Mouse (Mus musculus): Measurements from ENCODE around the gene Msantd3.

The Msantd3 gene

DNA sequence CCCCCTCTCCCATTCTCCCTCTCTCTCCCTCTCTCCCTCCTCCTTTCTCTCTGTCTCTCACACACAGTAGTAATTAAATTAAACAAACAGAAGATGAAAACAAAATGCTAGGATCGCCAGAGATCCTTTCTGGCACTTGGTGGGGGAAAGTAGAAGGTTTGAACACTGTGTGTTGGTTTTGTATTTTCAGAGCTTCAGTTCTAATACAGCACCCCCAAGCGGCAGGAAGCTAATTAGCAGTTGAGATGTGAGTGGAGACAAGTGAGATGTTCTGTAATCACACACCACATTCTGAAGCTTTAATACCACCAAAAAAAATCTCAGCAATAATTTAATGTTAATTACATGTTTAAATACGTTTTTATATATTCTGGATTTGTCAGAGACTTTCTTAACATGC lies 16.0 kb downstream of the Msantd3 start:
- peak; percentile 19 for DNase-seq

DNA sequence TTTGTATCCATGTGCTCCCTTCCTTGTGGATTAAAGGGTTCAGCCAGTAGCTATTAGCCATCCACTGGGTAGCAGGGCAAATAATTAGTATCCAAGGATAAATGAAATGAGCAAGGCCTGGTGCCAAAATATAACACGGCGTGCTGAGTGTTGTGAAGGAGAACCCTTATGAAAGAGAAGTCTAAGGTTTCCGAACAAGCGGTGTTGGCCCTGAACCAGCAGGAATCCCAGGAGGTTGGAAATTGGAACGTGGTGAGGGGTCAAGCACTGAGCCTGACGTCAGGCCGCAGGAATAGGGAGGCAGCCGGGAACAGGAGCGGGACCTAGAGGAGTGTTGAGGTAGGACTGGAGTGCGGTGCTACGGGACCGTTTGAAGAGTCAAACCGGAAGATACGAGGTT lies 19.9 kb downstream of the Msantd3 start:
- DNase-seq = no peak

DNA sequence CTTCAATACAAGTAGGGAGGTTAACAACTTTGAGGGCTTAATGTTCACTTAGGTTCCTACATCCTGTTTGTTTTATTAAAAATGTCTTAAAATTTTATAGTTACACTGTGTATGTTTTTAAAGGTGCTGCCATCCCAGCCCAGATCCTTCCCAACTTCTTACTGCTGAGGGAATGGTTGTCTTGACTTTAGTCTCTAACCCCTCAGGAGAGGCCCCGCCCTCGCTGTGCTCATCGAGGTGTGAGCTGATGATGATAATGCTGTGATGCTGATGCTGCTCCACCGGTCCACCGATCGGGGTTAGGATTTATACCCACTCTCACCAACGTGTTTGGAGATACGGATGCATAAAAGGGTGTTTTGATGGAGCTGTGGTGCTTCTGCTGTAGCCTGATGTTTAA lies 22.1 kb downstream of the Msantd3 start:
- no peak for DNase-seq

DNA sequence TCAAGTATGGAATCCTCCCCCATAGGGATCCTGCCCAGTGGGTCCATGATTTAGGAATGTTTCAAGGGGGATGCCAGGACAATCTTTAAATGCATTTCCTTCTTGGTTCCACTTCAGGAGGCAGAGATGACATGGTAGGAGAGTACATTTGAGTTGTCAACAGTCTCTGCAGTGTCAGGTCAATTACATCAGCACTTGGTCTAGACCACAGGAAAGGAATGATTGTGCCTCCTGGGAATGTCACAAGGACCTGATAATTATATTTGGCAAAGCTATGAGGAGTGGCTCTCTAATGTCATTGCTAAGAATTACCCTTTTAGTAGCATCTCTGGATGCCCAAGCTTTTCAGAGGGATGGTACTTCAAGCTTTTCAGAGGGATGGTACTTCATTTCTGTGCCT lies 25.2 kb downstream of the Msantd3 start:
- DNase-seq = no peak

DNA sequence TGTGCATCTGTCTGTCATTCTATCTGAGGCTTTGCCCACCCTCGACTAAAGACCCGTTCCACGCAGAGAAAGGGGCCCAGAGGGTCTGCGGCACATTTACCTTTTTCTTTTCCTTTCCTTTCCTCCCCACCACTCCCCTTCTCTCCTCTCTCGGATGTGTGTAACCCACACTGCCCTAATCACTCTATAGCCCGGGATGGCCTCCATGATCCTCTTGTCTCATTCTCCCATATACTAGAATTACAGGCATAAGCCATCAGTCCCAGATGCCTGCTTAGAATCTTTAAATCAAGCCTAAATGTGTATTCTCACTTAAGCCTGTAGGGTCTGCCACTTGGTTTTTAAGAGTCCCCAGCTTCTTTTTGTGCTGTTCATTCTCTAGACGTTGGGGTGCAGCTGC lies 36.6 kb downstream of the Msantd3 start:
- DNase-seq = no peak

DNA sequence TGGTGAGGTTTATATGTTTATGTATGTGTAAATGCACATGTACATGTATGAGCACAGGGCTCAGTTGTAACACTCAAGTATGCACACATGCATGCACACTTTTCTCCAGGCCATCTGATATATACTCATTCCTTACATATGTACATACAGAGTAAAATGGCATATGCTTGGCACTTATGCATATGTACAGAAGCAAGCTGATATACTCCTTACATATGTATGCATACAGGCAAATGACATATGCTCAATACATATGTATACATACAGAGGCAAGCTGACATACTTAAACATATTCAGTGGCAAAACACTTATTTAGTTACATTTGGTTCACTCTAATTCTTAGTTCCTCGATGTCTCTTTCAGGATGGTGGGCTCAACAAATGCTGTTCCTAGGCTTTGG lies 38.1 kb downstream of the Msantd3 start:
- DNase-seq = no peak

DNA sequence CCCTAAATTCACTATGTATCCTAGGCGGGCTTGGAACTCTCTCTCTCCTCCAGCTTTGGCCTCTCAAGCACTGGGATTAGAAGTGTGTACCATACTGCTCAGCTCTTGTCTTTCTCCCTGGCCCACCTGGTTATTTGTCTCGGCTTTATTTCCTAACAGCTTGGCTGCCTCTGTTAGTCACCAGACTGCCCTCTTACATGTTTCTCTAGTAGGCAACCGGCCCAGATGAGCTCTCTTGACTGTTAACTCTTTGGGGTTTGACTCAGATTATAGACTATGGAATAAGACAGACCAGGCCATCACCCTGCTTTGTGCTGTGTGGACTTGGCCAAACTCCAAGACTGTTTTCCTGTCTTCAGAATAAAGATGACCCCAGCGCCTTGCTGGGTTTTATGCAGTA lies 38.7 kb downstream of the Msantd3 start:
- DNase-seq = no peak

DNA sequence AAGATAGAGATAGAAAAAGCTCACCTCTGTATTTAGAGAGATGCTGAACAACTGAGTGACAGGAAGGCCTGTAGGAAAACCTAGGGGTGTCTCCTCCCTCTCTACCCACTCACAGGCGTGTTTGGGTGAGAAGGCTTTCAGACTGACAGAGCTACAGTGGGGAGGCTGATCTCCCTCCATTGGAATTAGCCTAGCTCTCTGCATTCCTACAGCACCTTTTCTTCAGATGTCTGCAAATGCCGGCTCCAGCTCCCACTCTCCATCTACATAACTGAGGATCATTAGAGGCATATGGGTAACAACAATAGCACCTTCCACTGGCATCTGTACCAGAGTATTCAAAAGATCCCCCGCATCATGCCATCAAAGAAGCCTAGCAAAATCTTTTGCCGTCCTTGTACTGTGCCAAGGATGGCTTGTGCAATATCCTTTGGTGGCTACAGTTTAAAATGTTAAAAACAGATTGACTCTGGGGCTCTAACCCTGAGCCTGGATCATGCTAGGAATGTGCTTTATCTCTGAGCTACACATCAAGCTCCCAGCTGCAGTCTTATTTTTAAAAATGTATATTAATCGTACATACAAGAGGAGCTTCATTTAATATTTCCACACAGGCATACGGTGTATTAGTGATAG lies 39.9 kb downstream of the Msantd3 start:
- no peak for DNase-seq

DNA sequence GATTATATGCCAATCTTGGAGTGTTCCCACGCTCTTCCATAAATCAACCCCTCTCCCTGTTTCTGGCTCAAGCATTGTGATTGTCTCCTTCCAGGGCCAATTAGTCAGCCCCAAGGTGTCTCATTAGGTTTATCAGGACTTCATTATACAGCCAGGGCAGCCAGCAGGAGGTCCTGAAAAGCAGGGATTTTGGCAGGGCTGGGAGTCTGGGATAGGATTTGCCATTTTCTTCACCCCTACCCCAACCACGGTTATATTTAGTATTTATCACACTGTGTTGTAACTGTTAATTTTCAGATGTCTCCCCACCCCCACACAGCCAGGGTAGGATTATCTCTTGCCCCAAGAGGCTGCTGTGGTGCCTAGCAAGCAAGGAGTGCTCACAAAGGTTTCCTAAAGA lies 41.5 kb downstream of the Msantd3 start:
- DNase-seq = no peak

DNA sequence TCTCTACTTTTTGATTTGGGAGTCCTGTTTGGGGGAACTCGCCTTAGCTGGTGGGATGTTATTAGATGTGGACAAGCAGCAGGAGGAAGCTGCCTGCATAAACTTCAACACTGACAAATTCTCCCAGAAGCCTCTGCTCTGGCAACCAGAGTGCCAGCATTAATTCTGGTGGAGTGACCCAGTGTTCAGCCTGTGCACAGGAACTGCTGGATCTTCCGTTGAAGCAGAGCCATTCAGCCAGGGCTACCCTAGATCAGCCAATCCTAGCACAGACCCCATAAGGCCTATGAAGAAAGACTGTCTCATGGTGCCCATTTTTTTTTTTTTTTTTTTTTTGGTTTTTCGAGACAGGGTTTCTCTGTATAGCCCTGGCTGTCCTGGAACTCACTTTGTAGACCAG lies 42.3 kb downstream of the Msantd3 start:
- no peak for DNase-seq

DNA sequence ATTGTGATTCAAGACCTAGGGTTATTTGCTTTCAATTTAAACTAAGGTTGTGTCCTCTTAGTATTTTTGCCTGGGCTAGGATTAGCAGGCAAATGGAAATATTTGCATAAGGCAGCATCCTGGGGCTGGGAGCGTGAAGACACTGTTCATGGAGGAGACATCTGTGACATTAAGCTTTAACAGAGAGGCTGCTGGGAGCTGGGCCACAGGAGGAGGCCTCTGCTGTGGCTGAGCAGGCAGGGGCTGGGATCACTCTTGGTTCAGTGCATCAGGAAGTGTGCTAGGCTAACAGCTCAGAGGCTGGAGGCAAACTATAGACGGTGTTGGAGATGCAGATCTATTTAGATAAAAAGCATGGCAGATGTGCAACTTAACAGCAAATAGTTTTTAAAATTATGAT lies 43.2 kb downstream of the Msantd3 start:
- DNase-seq = no peak

DNA sequence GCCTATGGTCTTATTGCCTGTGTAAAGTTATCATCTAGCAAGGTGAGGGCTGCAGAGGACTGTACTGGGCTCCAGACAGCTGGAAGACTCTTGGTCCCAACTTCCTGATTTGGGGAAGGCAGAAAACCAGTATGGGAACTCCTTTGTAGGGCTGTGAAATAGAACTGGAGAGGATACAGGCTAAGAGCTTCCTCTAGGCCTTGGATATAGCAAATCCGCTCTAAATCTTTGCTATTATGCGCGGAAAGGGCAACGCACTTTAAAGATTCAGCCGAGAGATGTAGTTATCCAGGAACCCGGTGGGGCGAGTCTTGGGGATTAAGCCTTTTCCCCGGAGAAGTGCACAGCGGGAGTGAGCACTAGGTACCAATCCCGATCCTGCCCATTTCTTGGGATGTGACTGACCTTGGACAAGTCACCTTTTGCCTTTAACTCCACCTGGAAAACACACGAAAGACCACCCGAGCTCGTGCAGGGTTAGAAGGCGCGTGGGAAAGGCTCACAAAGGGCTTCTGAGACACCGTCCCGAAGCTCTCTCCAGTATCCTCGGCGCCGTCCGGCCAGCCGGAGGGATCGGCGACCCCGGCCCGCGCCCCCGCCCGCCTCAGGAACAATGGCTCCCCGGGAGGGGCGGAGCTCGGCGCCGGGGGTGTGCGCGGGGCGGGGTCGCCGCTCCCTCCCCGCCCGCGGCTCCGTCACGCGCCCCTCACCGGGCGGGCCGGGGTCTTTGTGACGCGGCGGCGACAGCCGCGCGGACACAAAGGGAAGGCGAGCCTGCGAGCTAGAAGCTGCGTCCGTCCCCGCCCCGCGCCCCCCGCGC lies 44.9 kb downstream of the Msantd3 start, which contains the start of gene Tmeff1:
Gene Tmeff1 (plus strand): TSS at position 754 of the 820 bp plus-strand sequence.
- DNase-seq = no peak

DNA sequence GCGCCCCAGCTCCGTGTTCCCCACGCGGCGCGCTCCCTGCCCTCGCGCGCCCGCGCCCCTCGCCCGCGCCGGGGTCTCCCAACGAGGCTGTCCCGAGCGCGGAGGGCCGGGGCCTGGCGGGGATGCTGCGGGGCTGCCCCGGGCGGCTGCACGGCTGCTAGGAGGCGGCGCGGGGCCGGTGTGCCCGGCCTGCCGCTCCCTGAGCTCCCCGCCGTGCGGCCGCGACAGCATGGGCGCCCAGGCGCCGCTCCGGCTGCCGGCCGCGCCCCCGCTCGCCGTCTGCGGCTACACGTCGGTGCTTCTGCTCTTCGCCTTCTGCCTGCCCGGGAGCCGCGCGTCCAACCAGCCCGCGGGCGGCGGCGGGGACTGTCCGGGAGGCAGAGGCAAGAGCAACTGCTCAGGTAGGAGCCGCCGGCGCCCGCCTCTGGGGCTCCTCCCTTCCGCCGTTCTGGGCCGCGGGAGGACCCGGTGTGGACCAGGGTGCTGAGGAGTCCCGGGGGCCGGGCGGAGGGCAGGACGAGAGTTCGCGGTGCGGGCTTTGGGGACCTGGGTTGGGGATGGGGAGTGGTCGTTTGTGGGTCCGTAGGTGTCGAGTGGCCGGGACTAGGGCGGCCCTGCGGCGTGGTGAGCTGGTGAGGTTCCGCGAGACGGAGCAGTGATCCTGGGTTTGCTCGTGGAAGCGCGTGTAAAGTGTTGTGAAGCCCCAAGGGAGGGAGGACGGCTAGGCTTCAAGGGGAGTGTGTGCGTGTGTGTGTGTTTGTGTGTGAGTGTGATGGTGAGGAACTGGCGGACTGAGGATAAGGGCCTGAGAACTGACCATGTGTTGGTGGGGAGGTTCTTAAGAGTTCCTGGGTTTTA lies 45.7 kb downstream of the Msantd3 start:
- DNase-seq = peak; percentile 5

DNA sequence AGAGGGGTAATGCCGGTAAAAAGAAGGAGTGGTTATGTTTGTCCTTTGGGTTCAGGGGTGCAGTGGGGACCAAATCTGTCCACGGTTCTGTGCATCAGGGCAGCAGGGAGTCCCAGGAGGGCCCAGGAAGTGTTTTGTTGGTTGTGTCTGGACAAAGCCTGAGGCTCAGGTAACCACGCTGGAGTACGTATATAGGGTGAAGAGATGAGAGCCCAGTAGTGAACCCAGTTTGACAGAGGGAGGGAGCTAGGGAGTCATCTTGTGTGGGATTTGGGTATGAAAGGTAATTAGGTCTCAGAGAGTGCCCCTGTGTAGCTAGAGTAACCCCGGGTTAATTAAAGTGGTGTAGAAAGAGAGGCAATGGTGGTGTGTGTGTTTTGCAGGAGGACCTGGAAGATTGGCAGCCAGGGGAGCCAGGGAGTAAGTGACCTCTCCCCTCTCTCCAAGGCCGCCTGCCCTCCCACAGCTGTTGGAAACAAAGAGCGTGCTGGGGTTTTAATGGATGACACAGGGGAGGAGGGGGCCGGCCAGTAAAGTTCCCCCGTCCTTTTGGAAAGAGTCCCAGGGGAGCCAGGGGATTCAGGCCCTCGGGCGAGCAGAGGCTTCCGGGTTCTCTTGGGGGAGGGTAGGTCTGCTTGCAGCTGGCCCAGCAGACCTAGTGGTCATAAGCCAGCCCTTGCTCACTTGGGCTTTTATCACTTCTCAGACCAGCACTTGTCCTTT lies 46.5 kb downstream of the Msantd3 start:
- DNase-seq = no peak

DNA sequence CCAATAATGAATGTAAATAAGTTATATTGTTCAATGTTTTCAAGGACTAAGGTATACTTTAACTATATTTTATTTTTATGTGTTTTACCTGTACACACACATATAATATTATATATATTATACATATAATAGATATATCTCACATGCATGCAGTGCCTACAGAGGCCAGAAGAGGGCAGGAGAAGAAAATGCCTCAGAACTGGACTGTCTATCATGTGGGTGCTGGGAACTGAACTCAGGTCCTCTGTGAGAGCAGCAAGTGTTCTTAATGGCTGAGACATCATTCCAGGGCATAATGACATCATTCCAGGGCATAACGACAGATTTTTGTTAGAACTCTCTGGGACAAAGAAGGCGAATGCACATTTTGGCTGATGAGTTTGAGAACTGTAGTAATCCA lies 47.8 kb downstream of the Msantd3 start:
- no peak for DNase-seq

DNA sequence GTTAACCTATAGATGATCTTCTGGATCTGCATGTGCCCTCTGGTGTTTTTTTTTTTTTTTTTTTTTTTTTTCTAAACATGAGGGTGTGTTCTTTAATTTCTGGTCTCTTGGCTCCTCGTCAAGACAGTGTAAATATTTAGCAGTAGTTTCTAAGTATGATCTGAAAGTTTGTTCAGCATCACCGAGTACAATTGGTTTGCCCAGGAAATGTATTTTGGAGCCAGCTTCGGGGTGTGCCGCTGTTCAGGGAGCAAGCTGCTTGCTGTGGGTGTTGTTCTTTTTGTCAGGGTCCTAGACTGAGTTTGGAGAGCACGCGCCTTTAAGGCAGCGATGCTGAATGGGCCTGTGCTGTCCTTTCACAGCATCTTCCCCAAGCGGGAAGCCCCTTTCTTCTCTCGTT lies 48.8 kb downstream of the Msantd3 start:
- DNase-seq = no peak

DNA sequence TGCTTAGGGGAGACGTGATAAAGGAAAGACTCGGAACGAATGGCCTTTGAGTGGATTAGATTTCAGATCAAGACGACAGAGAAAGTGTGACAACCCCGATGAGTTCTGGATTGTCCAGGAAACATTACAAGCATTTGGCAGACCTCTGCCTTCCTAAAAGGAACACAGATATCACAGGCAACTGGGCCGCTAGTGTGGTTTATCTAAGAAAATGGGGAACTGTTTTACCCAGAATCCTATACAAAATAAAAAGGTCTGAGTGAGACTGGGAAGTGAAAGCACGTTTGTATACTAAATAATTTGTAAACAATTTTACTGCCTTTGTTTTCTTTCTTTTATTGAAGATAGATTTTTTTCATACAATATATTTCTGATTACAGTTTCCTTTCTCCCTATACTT lies 51.1 kb downstream of the Msantd3 start:
- no peak for DNase-seq

DNA sequence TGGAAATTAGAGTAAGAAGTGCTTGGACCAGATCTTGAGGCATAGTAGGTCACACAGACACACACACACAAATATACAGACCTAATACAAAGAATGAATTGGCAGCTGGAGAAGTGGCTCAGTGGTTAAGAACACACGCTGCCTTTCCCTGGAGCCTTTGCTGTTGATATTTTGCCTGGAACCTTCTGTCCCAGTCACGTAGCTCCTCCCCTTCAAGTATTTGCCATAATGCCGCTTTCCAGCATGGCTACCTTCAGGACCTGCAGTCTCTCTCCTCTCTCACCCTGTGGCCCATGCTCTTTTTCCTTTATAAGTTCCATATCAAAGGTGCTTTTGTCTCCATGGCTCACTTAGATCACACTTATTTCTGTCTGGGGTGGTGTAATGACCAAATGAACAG lies 51.7 kb downstream of the Msantd3 start:
- DNase-seq = no peak

DNA sequence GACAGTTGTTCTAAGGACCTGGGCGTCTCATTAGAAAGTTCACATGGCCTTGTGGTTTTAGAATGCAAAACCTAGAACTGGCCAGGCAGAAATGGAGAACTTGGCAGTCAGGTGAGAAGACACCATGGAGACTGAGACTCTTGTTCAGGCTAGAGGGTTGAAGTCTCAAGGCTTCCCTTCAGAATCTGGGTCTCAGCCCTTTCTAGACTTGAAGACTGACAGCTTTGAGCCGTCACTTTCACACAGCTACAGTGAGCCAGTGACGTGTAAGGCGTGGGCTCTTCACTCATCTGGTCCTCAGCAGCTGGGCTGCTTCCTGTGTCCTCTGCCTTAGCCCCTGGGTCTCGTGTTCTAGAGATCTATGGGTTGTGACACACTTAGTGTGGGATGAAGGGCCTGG lies 52.6 kb downstream of the Msantd3 start:
- DNase-seq = no peak

DNA sequence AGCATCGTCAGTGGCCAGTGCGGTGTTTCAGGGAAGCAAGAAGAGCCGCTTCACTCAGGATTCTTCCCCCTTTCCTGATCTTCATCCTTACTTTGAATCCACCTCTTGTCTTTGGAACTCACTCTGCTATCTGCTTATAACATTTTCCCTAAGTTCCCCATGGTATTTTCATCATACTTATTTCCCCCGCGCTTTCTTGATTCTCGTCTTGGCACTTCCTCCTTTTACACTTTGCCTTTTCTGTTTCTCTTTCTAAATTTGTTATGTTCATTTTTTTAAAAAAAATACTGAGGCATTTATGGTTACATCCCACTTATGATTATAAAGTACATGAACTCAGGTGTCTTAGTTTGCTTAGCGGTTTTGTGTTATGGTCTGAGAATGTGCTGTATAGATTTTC lies 53.1 kb downstream of the Msantd3 start:
- no peak for DNase-seq

DNA sequence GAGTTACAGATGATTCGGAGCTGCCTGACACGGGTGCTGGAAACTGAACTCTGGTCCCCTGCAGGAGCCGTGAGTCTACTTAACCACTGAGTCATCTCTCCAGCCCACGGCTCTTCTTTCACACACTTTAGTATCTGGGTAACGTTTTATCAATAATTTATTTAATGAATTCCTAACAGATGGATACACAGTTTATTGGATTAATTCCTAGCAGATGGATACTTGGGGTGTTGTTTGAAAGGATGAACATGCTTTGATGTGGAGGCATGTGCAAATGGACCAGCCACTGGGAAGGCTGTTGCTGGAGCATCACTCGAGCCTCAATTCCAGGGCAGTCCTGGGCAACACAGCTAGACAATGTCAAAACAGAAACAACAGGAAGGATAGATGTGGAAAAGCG lies 56.4 kb downstream of the Msantd3 start:
- no peak for DNase-seq

DNA sequence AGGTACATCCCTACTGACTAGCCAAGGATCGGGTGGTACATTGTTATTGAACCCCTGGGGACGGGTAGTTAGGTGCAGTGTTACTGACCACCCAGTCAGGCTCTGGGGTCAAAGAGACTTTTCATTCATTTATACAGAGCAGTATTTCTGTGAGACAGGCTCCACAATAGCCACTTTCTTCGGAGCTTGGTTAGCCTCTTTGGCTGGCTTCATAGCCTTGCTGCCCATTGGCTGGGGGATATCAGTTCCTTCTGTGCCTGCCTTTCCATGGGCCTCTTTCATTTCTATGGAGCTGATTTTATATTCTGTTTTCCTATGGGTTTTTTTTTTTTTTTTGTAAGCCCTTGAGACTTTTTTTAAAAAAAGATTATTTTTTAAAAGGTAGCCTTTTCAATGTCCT lies 65.9 kb downstream of the Msantd3 start:
- DNase-seq = no peak

DNA sequence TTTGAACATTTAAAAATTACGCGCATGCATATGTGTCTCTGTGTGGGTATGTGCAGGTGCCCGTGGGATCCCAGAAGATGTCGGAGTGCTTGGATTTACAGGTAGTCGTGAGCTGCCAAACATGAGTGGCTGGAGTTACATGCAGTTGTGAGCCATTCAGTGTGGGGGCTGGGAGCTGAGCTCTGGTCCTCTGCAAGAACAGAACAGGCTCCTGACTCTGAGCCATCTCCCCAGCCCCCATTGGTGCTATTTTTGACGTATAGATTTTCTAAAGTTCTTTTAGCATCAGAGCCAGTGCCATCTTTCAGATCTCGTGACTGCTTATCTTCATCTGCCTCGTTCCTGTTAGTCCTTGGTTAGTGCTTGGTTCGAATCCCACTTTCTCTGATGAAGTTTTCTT lies 69.8 kb downstream of the Msantd3 start:
- no peak for DNase-seq

All from thymus, postnatal 14 days (tissue).